ENCODE assay signal across 25 mouse cellular contexts in genomic region chr2:137107203-137107602, GRCm38 (mm10). TPM values are rescaled to one million over a fixed set of nuclear protein-coding genes. Genes with fewer than 3 reads are reported as not detected.
DNase-seq lines count a peak whose midpoint lies in the region; ATAC-seq and TF ChIP-seq lines count a peak whose summit lies in the region.
"Had no signal": no experiment of that assay in that cellular context is flagged by ENCODE, and none has a peak within 500 bp of the region (broad histone marks: within the 10 kb centered on the region; RNA-seq: fewer than 3 reads in every experiment).

No protein-coding gene starts in this region.

- 44% methylated on average over 4 of the region's 4 CpGs for WGBS in forebrain, embryonic 10.5 days
- WGBS in forebrain, embryonic 16.5 days: 63% methylated on average over 4 of the region's 4 CpGs
- WGBS in heart, embryonic 15.5 days: 79% methylated on average over 4 of the region's 4 CpGs
- 41% methylated on average over 4 of the region's 4 CpGs for WGBS in midbrain, embryonic 10.5 days
- 33% methylated on average over 4 of the region's 4 CpGs for WGBS in midbrain, embryonic 11.5 days

- TF ChIP-seq CTCF in layer of hippocampus, adult 2 months (conservative IDR thresholded peaks at IDR 0.05): no peak

- H3K4me1 ChIP-seq in forebrain, embryonic 10.5 days: peaks cover 68% of the 10 kb centered on the region
- H3K4me1 ChIP-seq in forebrain, embryonic 16.5 days (replicated peaks; ENCODE audit: control insufficient read depth, insufficient read depth, low read length): peaks cover 20% of the 10 kb centered on the region
- H3K4me1 ChIP-seq in heart, embryonic 15.5 days (replicated peaks): peaks cover 47% of the 10 kb centered on the region
- peaks cover 88% of the 10 kb centered on the region for H3K4me1 ChIP-seq in midbrain, embryonic 10.5 days
- peaks cover 56% of the 10 kb centered on the region for H3K4me1 ChIP-seq in midbrain, embryonic 11.5 days (ENCODE audit: control insufficient read depth, insufficient read depth, low read length)
- H3K4me1 ChIP-seq: liver, embryonic 15.5 days; megakaryocyte, embryonic 14.5 days had no signal

- ATAC-seq in forebrain, embryonic 16.5 days: no peak
- ATAC-seq in heart, embryonic 15.5 days (replicated peaks; ENCODE audit: insufficient number of reproducible peaks, insufficient read depth, low FRiP score, low read depth): no peak
- ATAC-seq in midbrain, embryonic 11.5 days (ENCODE audit: low FRiP score): no peak
- ATAC-seq: activated CD4-positive, CD25-positive, alpha-beta regulatory T cell, adult 4 months; inflammation-experienced regulatory T-cells, adult 6 months; midbrain, embryonic 15.5 days had no signal

- peaks cover 47% of the 10 kb centered on the region for H3K36me3 ChIP-seq in forebrain, embryonic 10.5 days (replicated peaks)
- no peaks in the 10 kb centered on the region for H3K36me3 ChIP-seq in forebrain, embryonic 16.5 days (ENCODE audit: control insufficient read depth, insufficient read depth)
- 0 out of 2 replicates have a peak, but pooled peaks cover 2% of the 10 kb centered on the region for H3K36me3 ChIP-seq in heart, embryonic 15.5 days
- H3K36me3 ChIP-seq in midbrain, embryonic 10.5 days: peaks cover 66% of the 10 kb centered on the region
- no peaks in the 10 kb centered on the region for H3K36me3 ChIP-seq in midbrain, embryonic 11.5 days (ENCODE audit: control insufficient read depth, insufficient read depth, low read length)
- H3K36me3 ChIP-seq: liver, embryonic 15.5 days; midbrain, embryonic 15.5 days had no signal

- no peak overlapping the region for H3K4me2 ChIP-seq in forebrain, embryonic 16.5 days (ENCODE audit: low read length)
- no peak overlapping the region for H3K4me2 ChIP-seq in heart, embryonic 15.5 days
- no peak overlapping the region for H3K4me2 ChIP-seq in midbrain, embryonic 11.5 days
- H3K4me2 ChIP-seq: hindbrain, embryonic 14.5 days; liver, embryonic 15.5 days; lung, embryonic 15.5 days; midbrain, embryonic 15.5 days; neural tube, embryonic 12.5 days had no signal

- peak overlapping the region; percentile 82 for H3K27ac ChIP-seq in forebrain, embryonic 10.5 days
- no peak overlapping the region for H3K27ac ChIP-seq in forebrain, embryonic 16.5 days (ENCODE audit: low read length)
- peak overlapping the region; percentile 75; the same call in 1 of the 2 replicates for H3K27ac ChIP-seq in heart, embryonic 15.5 days
- H3K27ac ChIP-seq in midbrain, embryonic 10.5 days (replicated peaks): peak overlapping the region; percentile 50
- H3K27ac ChIP-seq in midbrain, embryonic 11.5 days (ENCODE audit: low read depth, low read length): no peak overlapping the region
- H3K27ac ChIP-seq in layer of hippocampus, adult 2 months: no peak overlapping the region
- H3K27ac ChIP-seq: hindbrain, embryonic 14.5 days; liver, embryonic 15.5 days; midbrain, embryonic 15.5 days; neural tube, embryonic 12.5 days had no signal

- no peak overlapping the region for H3K9ac ChIP-seq in forebrain, embryonic 16.5 days (replicated peaks; ENCODE audit: low read depth, low read length)
- H3K9ac ChIP-seq in heart, embryonic 15.5 days: no peak overlapping the region
- no peak overlapping the region for H3K9ac ChIP-seq in midbrain, embryonic 11.5 days (ENCODE audit: low read length)
- H3K9ac ChIP-seq: hindbrain, embryonic 14.5 days; liver, embryonic 15.5 days; lung, embryonic 15.5 days; midbrain, embryonic 15.5 days; neural tube, embryonic 12.5 days had no signal

- DNase-seq in forebrain, embryonic 10.5 days (ENCODE audit: extremely low spot score, low spot score): no peak
- no peak for DNase-seq in heart, adult 9 months (ENCODE audit: low spot score in 2 of 2)
- DNase-seq in midbrain, embryonic 10.5 days (ENCODE audit: low spot score): no peak
- no peak for DNase-seq in midbrain, embryonic 11.5 days (ENCODE audit: low spot score, missing footprints)
- no peak for DNase-seq in spleen, adult 18-20 months
- no peak for DNase-seq in layer of hippocampus, adult 2 months (ENCODE audit: low spot score in 2 of 2)
- DNase-seq: adrenal gland, adult 8-10 months; cerebellum, adult 11-12 months; cerebellum, postnatal 10 days; kidney, adult 18-20 months; kidney, postnatal 10 days; liver; right cerebral cortex, adult 18-20 months; right cerebral cortex, postnatal 4 days; thymus, postnatal 14 days had no signal

- H3K27me3 ChIP-seq in forebrain, embryonic 10.5 days (ENCODE audit: poor library complexity, severe bottlenecking): peaks cover 31% of the 10 kb centered on the region
- peaks cover 6% of the 10 kb centered on the region for H3K27me3 ChIP-seq in forebrain, embryonic 16.5 days (replicated peaks; ENCODE audit: control insufficient read depth, insufficient read depth, low read length)
- no peaks in the 10 kb centered on the region for H3K27me3 ChIP-seq in heart, embryonic 15.5 days
- H3K27me3 ChIP-seq in midbrain, embryonic 10.5 days (ENCODE audit: low read depth, poor library complexity, severe bottlenecking): no peaks in the 10 kb centered on the region; the same call in 1 of the 2 replicates
- H3K27me3 ChIP-seq in midbrain, embryonic 11.5 days (ENCODE audit: control insufficient read depth, insufficient read depth, low read length): no peaks in the 10 kb centered on the region
- H3K27me3 ChIP-seq: liver, embryonic 15.5 days; lung, embryonic 15.5 days; midbrain, embryonic 15.5 days had no signal

- peak overlapping the region; percentile 10; the same call in 1 of the 2 replicates for H3K4me3 ChIP-seq in forebrain, embryonic 10.5 days
- no peak overlapping the region for H3K4me3 ChIP-seq in forebrain, embryonic 16.5 days (replicated peaks; ENCODE audit: low read length)
- no peak overlapping the region for H3K4me3 ChIP-seq in heart, embryonic 15.5 days
- no peak overlapping the region for H3K4me3 ChIP-seq in midbrain, embryonic 10.5 days
- no peak overlapping the region for H3K4me3 ChIP-seq in midbrain, embryonic 11.5 days (ENCODE audit: low read depth, low read length)
- no peak overlapping the region for H3K4me3 ChIP-seq in layer of hippocampus, adult 2 months
- H3K4me3 ChIP-seq: liver, embryonic 15.5 days; lung, embryonic 15.5 days; megakaryocyte, embryonic 14.5 days; midbrain, embryonic 15.5 days; neural tube, embryonic 12.5 days had no signal

- no peaks in the 10 kb centered on the region for H3K9me3 ChIP-seq in forebrain, embryonic 10.5 days
- H3K9me3 ChIP-seq in forebrain, embryonic 16.5 days (ENCODE audit: control insufficient read depth, low read length): no peaks in the 10 kb centered on the region
- H3K9me3 ChIP-seq in heart, embryonic 15.5 days (replicated peaks): no peaks in the 10 kb centered on the region
- no peaks in the 10 kb centered on the region for H3K9me3 ChIP-seq in midbrain, embryonic 10.5 days (replicated peaks)
- no peaks in the 10 kb centered on the region for H3K9me3 ChIP-seq in midbrain, embryonic 11.5 days (ENCODE audit: control insufficient read depth, low read length)
- H3K9me3 ChIP-seq: liver, embryonic 15.5 days; lung, embryonic 15.5 days; megakaryocyte, embryonic 14.5 days; midbrain, embryonic 15.5 days; neural tube, embryonic 12.5 days had no signal

RNA-seq across cellular contexts. Expression of gene Jag1, which starts 9.2 kb away (rescaled TPM):
- 18.9 and 20.4 TPM in 2 replicates for polyA plus RNA-seq in forebrain, embryonic 10.5 days (2016; fragmentation: Nextera tagmentation; extraction: Ambion mirVana)
- polyA plus RNA-seq in forebrain, embryonic 16.5 days (2015; fragmentation: Nextera tagmentation; extraction: Ambion mirVana): 8.9 and 12.4 TPM in 2 replicates
- 11.8 and 16.5 TPM in 2 replicates for polyA plus RNA-seq in heart, embryonic 15.5 days (2015; fragmentation: Nextera tagmentation; extraction: Ambion mirVana)
- polyA plus RNA-seq in midbrain, embryonic 10.5 days (2016; fragmentation: Nextera tagmentation; extraction: Ambion mirVana): 38.9 and 42.4 TPM in 2 replicates
- polyA plus RNA-seq in midbrain, embryonic 11.5 days (2014; fragmentation: Nextera tagmentation; extraction: Ambion mirVana): 35.4 TPM in 2 replicates
- total RNA-seq in layer of hippocampus, adult 2 months (2021): 10 to 100 TPM; 10.4 to 11.0 TPM

Comparison
In these comparisons a context has a peak if more than half of its experiments do, and no peak if none do; other contexts are left out.
1. H3K27ac ChIP-seq: peak in forebrain, embryonic 10.5 days (single experiment), heart, embryonic 15.5 days (single experiment) and midbrain, embryonic 10.5 days (single experiment); none in forebrain, embryonic 16.5 days (single experiment), midbrain, embryonic 11.5 days (single experiment) and layer of hippocampus, adult 2 months (single experiment).